Mouse (Mus musculus) lung, adult 2 months (tissue): Measurements from ENCODE around the gene Hsd17b13.

ENCODE experiments used
- CTCF ChIP-seq: fragments of 200-500 bp; IDR thresholded peaks from 2 replicates; pipeline ENCODE4 v1.5.1; 2011; ENCODE audit warnings: mild to moderate bottlenecking, low read length, control low read depth; ENCODE audit not compliant: insufficient read depth
- POLR2A ChIP-seq: fragments of 200-500 bp; IDR thresholded peaks from 2 replicates; pipeline ENCODE4 v1.6.1; 2011; ENCODE audit warnings: low read depth, mild to moderate bottlenecking, control low read depth, low read length, borderline replicate concordance; ENCODE audit errors: extremely low read depth

DNA sequence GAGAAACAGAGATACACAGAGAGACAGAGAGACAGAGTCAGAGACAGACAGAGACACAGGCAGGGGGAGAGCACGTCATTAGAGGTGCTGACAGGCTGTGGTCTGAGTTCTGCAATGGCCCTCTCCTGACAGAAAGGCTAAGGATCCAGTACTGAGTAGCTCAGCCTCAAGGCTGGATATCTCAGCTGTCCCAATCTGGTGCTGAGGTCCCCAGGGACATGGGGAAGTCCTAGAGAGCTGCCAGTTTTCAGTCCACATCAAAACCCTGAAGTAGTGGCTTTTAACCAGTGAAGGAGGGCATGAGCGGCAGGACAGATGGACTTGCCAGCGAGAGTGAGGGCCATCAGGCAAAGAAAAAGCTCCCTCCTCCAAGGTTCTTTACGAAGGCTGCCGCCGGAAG, 54.1 kb downstream of the Hsd17b13 start:
- TF ChIP-seq POLR2A, result no peak
- TF ChIP-seq CTCF, result no peak
